In the genomic region with DNA sequence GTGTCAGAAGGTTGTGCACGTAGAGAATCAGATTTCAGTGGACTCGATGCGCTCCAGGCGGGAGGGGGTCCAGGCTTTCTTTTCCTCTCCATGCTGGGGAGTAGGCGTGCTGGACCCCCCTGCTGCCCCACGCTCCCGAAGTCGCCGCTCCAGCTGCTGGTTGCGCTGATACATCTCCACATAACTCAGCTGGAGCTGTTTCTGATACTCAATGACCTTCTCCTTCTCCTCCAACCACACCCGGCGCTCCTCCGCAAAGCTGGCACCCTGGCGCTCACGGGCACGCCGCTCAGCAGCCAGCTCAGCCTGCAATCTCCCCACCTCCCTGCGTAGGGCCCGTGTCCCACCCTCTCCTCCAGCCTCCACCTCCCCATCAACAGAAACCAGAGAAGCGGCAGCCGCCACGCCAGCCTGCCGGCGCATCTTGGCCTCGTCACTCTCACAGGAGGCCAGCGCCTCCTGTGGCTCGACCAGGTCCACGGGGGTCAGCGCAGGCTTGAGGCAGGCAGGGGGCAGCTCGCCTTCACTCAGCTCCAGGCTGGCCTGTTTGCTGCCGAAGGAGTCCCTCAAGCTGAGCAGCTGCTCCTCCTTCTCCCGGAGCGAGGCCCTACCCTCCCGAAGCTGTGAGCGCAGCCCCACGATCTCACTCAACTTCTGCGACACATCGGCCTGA, we compare ENCODE assay signal across 8 mouse cellular contexts. TPM values are rescaled to one million over a fixed set of nuclear protein-coding genes. Genes with fewer than 3 reads are reported as not detected.
A peak's percentile ranks its signal among the peaks of the same experiment; 100 is the strongest.
DNase-seq lines count a peak whose midpoint lies in the region; ATAC-seq and TF ChIP-seq lines count a peak whose summit lies in the region.

No protein-coding gene starts in this region.

- DNase-seq in adrenal gland, postnatal 10 days = peak; percentile 40
- DNase-seq in adrenal gland, adult 18-20 months (ENCODE audit: low spot score in 2 of 2) = no peak
- DNase-seq in G1E (ENCODE audit: low spot score) = no peak
- peak; percentile 59 for DNase-seq in hindbrain, embryonic 11.5 days (ENCODE audit: low spot score)
- DNase-seq in liver, embryonic 13.5 days = no peak
- DNase-seq in yolk sac, embryonic 10.5 days (ENCODE audit: low spot score) = no peak

- H3K9ac ChIP-seq in embryonic facial prominence, embryonic 12.5 days = peak overlapping the region; percentile 64
- H3K9ac ChIP-seq in hindbrain, embryonic 11.5 days (ENCODE audit: low read depth, low read length) = peak overlapping the region; percentile 52
- H3K9ac ChIP-seq in liver, embryonic 13.5 days = peak overlapping the region; percentile 29; the same call in 1 of the 2 replicates
- peak overlapping the region; percentile 48 for H3K9ac ChIP-seq in neural tube, embryonic 12.5 days

- no peak overlapping the region for H3K27ac ChIP-seq in embryonic facial prominence, embryonic 12.5 days
- no peak overlapping the region for H3K27ac ChIP-seq in hindbrain, embryonic 11.5 days (ENCODE audit: low read depth, low read length)
- H3K27ac ChIP-seq in liver, embryonic 13.5 days = no peak overlapping the region
- H3K27ac ChIP-seq in neural tube, embryonic 12.5 days = no peak overlapping the region

- no peak for TF ChIP-seq CTCF in G1E (IDR thresholded peaks at IDR 0.05; ENCODE audit: low read depth, low read length)

- H3K36me3 ChIP-seq in G1E (replicated peaks) = peaks cover 3% of the 10 kb centered on the region
- no peaks in the 10 kb centered on the region for H3K36me3 ChIP-seq in embryonic facial prominence, embryonic 12.5 days
- H3K36me3 ChIP-seq in hindbrain, embryonic 11.5 days (ENCODE audit: control insufficient read depth, insufficient read depth, low read length) = no peaks in the 10 kb centered on the region
- no peaks in the 10 kb centered on the region for H3K36me3 ChIP-seq in liver, embryonic 13.5 days
- H3K36me3 ChIP-seq in neural tube, embryonic 12.5 days = no peaks in the 10 kb centered on the region

- H3K9me3 ChIP-seq in G1E (replicated peaks) = no peaks in the 10 kb centered on the region
- H3K9me3 ChIP-seq in embryonic facial prominence, embryonic 12.5 days = no peaks in the 10 kb centered on the region
- H3K9me3 ChIP-seq in hindbrain, embryonic 11.5 days (ENCODE audit: control insufficient read depth, low read length) = no peaks in the 10 kb centered on the region
- H3K9me3 ChIP-seq in liver, embryonic 13.5 days (replicated peaks) = no peaks in the 10 kb centered on the region
- H3K9me3 ChIP-seq in neural tube, embryonic 12.5 days = no peaks in the 10 kb centered on the region

- peak overlapping the region; percentile 26; the same call in 1 of the 2 replicates for H3K4me3 ChIP-seq in G1E (ENCODE audit: low read depth, low read length)
- H3K4me3 ChIP-seq in embryonic facial prominence, embryonic 12.5 days = peak overlapping the region; percentile 41
- peak overlapping the region; percentile 35 for H3K4me3 ChIP-seq in hindbrain, embryonic 11.5 days (ENCODE audit: low read depth, low read length)
- H3K4me3 ChIP-seq in liver, embryonic 13.5 days (replicated peaks) = peak overlapping the region; percentile 41
- peak overlapping the region; percentile 25 for H3K4me3 ChIP-seq in neural tube, embryonic 12.5 days

- H3K4me1 ChIP-seq in G1E (ENCODE audit: insufficient read depth, low read depth, low read length) = peaks cover 29% of the 10 kb centered on the region
- H3K4me1 ChIP-seq in embryonic facial prominence, embryonic 12.5 days = peaks cover 29% of the 10 kb centered on the region
- H3K4me1 ChIP-seq in hindbrain, embryonic 11.5 days (replicated peaks; ENCODE audit: control insufficient read depth, insufficient read depth, low read length) = peaks cover 8% of the 10 kb centered on the region
- H3K4me1 ChIP-seq in liver, embryonic 13.5 days (replicated peaks) = peaks cover 31% of the 10 kb centered on the region
- peaks cover 20% of the 10 kb centered on the region for H3K4me1 ChIP-seq in neural tube, embryonic 12.5 days

- peak overlapping the region; percentile 89 for H3K4me2 ChIP-seq in embryonic facial prominence, embryonic 12.5 days (replicated peaks)
- H3K4me2 ChIP-seq in hindbrain, embryonic 11.5 days (replicated peaks; ENCODE audit: low read depth, low read length) = peak overlapping the region; percentile 78
- H3K4me2 ChIP-seq in liver, embryonic 13.5 days = peak overlapping the region; percentile 58
- peak overlapping the region; percentile 60 for H3K4me2 ChIP-seq in neural tube, embryonic 12.5 days (replicated peaks)

- no peak for ATAC-seq in G1E (ENCODE audit: extremely low read depth, insufficient number of reproducible peaks, low FRiP score, poor library complexity, severe bottlenecking)
- ATAC-seq in embryonic facial prominence, embryonic 12.5 days (ENCODE audit: insufficient number of reproducible peaks, insufficient read depth, low FRiP score, low TSS enrichment) = peak; percentile 24; the same call in 1 of the 2 replicates
- ATAC-seq in hindbrain, embryonic 11.5 days (ENCODE audit: low FRiP score) = peak; percentile 53
- ATAC-seq in liver, embryonic 13.5 days (ENCODE audit: low read depth) = no peak
- no peak for ATAC-seq in neural tube, embryonic 12.5 days (ENCODE audit: low FRiP score, low read depth)

- under 1% methylated on average over 38 of the region's 38 CpGs for WGBS in embryonic facial prominence, embryonic 12.5 days
- under 1% methylated on average over 33 of the region's 38 CpGs for WGBS in hindbrain, embryonic 11.5 days
- 5% methylated on average over 38 of the region's 38 CpGs for WGBS in liver, embryonic 13.5 days (ENCODE audit: insufficient replicate concordance)
- WGBS in neural tube, embryonic 12.5 days = 2% methylated on average over 38 of the region's 38 CpGs

- H3K27me3 ChIP-seq in G1E (ENCODE audit: insufficient read depth, low read length) = peaks cover 53% of the 10 kb centered on the region
- H3K27me3 ChIP-seq in embryonic facial prominence, embryonic 12.5 days = peaks cover 61% of the 10 kb centered on the region
- H3K27me3 ChIP-seq in hindbrain, embryonic 11.5 days (ENCODE audit: control insufficient read depth, insufficient read depth, low read length) = peaks cover 48% of the 10 kb centered on the region
- H3K27me3 ChIP-seq in liver, embryonic 13.5 days = peaks cover 76% of the 10 kb centered on the region
- H3K27me3 ChIP-seq in neural tube, embryonic 12.5 days (replicated peaks) = peaks cover 61% of the 10 kb centered on the region

RNA-seq across cellular contexts. Expression of gene Ubox5, which starts 5.0 kb away (rescaled TPM):
- total RNA-seq in adrenal gland, postnatal 10 days (2021) = 1 to 10 TPM; 5.5 to 5.6 TPM
- 1 to 10 TPM; 5.9 to 6.9 TPM for total RNA-seq in adrenal gland, adult 18-20 months (2021)
- total RNA-seq in G1E (2014; fragmentation: Nextera tagmentation) = 11.2 and 13.0 TPM in 2 replicates
- 9.0 and 9.7 TPM in 2 replicates for total RNA-seq in G1E (2017)
- polyA plus RNA-seq in G1E (2012) = 2.7 and 3.2 TPM in 2 replicates
- 15.5 and 16.3 TPM in 2 replicates for polyA plus RNA-seq in embryonic facial prominence, embryonic 12.5 days (2016; fragmentation: Nextera tagmentation; extraction: Ambion mirVana)
- polyA plus RNA-seq in hindbrain, embryonic 11.5 days (2014; fragmentation: Nextera tagmentation; extraction: Ambion mirVana) = 16.3 and 17.3 TPM in 2 replicates
- polyA plus RNA-seq in liver, embryonic 13.5 days (2015; fragmentation: Nextera tagmentation; extraction: Ambion mirVana) = 6.2 and 6.5 TPM in 2 replicates
- 13.1 and 14.4 TPM in 2 replicates for polyA plus RNA-seq in neural tube, embryonic 12.5 days (2016; fragmentation: Nextera tagmentation; extraction: Ambion mirVana)

RNA-seq across cellular contexts. Expression of gene Fastkd5, which starts 5.0 kb away (rescaled TPM):
- 10 to 100 TPM; 12.0 to 12.6 TPM for total RNA-seq in adrenal gland, postnatal 10 days (2021)
- total RNA-seq in adrenal gland, adult 18-20 months (2021) = 10 to 100 TPM; 13.8 to 14.6 TPM
- total RNA-seq in G1E (2014; fragmentation: Nextera tagmentation) (20.5 and 26.4 TPM in 2 replicates), G1E (2017) (27.6 and 29.9 TPM in 2 replicates)
- 0.81 and 1.3 TPM in 2 replicates for polyA plus RNA-seq in G1E (2012)
- 17.5 and 18.6 TPM in 2 replicates for polyA plus RNA-seq in embryonic facial prominence, embryonic 12.5 days (2016; fragmentation: Nextera tagmentation; extraction: Ambion mirVana)
- 20.2 and 22.0 TPM in 2 replicates for polyA plus RNA-seq in hindbrain, embryonic 11.5 days (2014; fragmentation: Nextera tagmentation; extraction: Ambion mirVana)
- polyA plus RNA-seq in liver, embryonic 13.5 days (2015; fragmentation: Nextera tagmentation; extraction: Ambion mirVana) = 12.0 and 16.8 TPM in 2 replicates
- polyA plus RNA-seq in neural tube, embryonic 12.5 days (2016; fragmentation: Nextera tagmentation; extraction: Ambion mirVana) = 15.1 and 17.2 TPM in 2 replicates

RNA-seq across cellular contexts. Expression of gene Lzts3, which starts 7.7 kb away (rescaled TPM):
- total RNA-seq in adrenal gland, postnatal 10 days (2021) = 1 to 10 TPM; 9.4 to 9.5 TPM
- total RNA-seq in adrenal gland, adult 18-20 months (2021) = 10 to 100 TPM; 12.7 to 17.7 TPM
- total RNA-seq in G1E (2014; fragmentation: Nextera tagmentation) (1.2 TPM in 1 of 2 replicates, not detected in the other), G1E (2017) (0.55 and 0.81 TPM in 2 replicates)
- 1.1 and 1.2 TPM in 2 replicates for polyA plus RNA-seq in G1E (2012)
- 6.2 and 6.5 TPM in 2 replicates for polyA plus RNA-seq in embryonic facial prominence, embryonic 12.5 days (2016; fragmentation: Nextera tagmentation; extraction: Ambion mirVana)
- 0.98 and 1.6 TPM in 2 replicates for polyA plus RNA-seq in hindbrain, embryonic 11.5 days (2014; fragmentation: Nextera tagmentation; extraction: Ambion mirVana)
- 0.95 and 1.3 TPM in 2 replicates for polyA plus RNA-seq in liver, embryonic 13.5 days (2015; fragmentation: Nextera tagmentation; extraction: Ambion mirVana)
- polyA plus RNA-seq in neural tube, embryonic 12.5 days (2016; fragmentation: Nextera tagmentation; extraction: Ambion mirVana) = 7.5 and 8.2 TPM in 2 replicates

RNA-seq across cellular contexts. Expression of gene Ddrgk1, which starts 29.6 kb away (rescaled TPM):
- 100 to 1,000 TPM; 145 to 155 TPM for total RNA-seq in adrenal gland, postnatal 10 days (2021)
- total RNA-seq in adrenal gland, adult 18-20 months (2021) = 100 to 1,000 TPM; 219 to 239 TPM
- 18.0 and 29.9 TPM in 2 replicates for total RNA-seq in G1E (2014; fragmentation: Nextera tagmentation)
- 39.3 and 47.4 TPM in 2 replicates for total RNA-seq in G1E (2017)
- polyA plus RNA-seq in G1E (2012) = 66.8 and 67.4 TPM in 2 replicates
- polyA plus RNA-seq in embryonic facial prominence, embryonic 12.5 days (2016; fragmentation: Nextera tagmentation; extraction: Ambion mirVana) = 55.6 and 58.3 TPM in 2 replicates
- 50.2 and 57.7 TPM in 2 replicates for polyA plus RNA-seq in hindbrain, embryonic 11.5 days (2014; fragmentation: Nextera tagmentation; extraction: Ambion mirVana)
- polyA plus RNA-seq in liver, embryonic 13.5 days (2015; fragmentation: Nextera tagmentation; extraction: Ambion mirVana) = 41.7 and 43.6 TPM in 2 replicates
- polyA plus RNA-seq in neural tube, embryonic 12.5 days (2016; fragmentation: Nextera tagmentation; extraction: Ambion mirVana) = 57.4 and 58.4 TPM in 2 replicates

RNA-seq across cellular contexts. Expression of gene Itpa, which starts 32.5 kb away (rescaled TPM):
- 10 to 100 TPM; 26.6 to 33.3 TPM for total RNA-seq in adrenal gland, postnatal 10 days (2021)
- 10 to 100 TPM; 27.3 to 27.4 TPM for total RNA-seq in adrenal gland, adult 18-20 months (2021)
- total RNA-seq in G1E (2014; fragmentation: Nextera tagmentation) (11.1 and 12.9 TPM in 2 replicates), G1E (2017) (113 and 136 TPM in 2 replicates)
- polyA plus RNA-seq in G1E (2012) = 4.0 and 10.9 TPM in 2 replicates
- 135 and 137 TPM in 2 replicates for polyA plus RNA-seq in embryonic facial prominence, embryonic 12.5 days (2016; fragmentation: Nextera tagmentation; extraction: Ambion mirVana)
- polyA plus RNA-seq in hindbrain, embryonic 11.5 days (2014; fragmentation: Nextera tagmentation; extraction: Ambion mirVana) = 132 and 137 TPM in 2 replicates
- polyA plus RNA-seq in liver, embryonic 13.5 days (2015; fragmentation: Nextera tagmentation; extraction: Ambion mirVana) = 66.5 and 78.5 TPM in 2 replicates
- 138 and 142 TPM in 2 replicates for polyA plus RNA-seq in neural tube, embryonic 12.5 days (2016; fragmentation: Nextera tagmentation; extraction: Ambion mirVana)

Comparison
In these comparisons a context has a peak if more than half of its experiments do, and no peak if none do; other contexts are left out.
1. DNase-seq: peak in adrenal gland, postnatal 10 days (single experiment) and hindbrain, embryonic 11.5 days (single experiment); none in adrenal gland, adult 18-20 months (0 of 2), G1E (single experiment), liver, embryonic 13.5 days (single experiment) and yolk sac, embryonic 10.5 days (single experiment).
2. ATAC-seq: peak in embryonic facial prominence, embryonic 12.5 days (single experiment) and hindbrain, embryonic 11.5 days (single experiment); none in G1E (single experiment), liver, embryonic 13.5 days (single experiment) and neural tube, embryonic 12.5 days (single experiment).
3. Peak in every context shown above with its lines, with median percentiles within 50 percentile points of each other: H3K4me3 ChIP-seq, H3K4me2 ChIP-seq and H3K9ac ChIP-seq.